Mouse (Mus musculus) subcutaneous adipose tissue, adult 2 months (tissue): ENCODE data around the gene Kcnj5. TPM values are rescaled to one million over a fixed set of nuclear protein-coding genes. Genes with fewer than 3 reads are reported as not detected.

Source experiments
- polyA plus RNA-seq: library from polyadenylated mRNA; depleted of rRNA; stranded (reverse); fragments of >200 nt; gene quantifications from 2 replicates; pipeline ENCODE4 v1.2.3, GENCODE M21; 2012; ENCODE audit warnings: low replicate concordance; rRNA removed

Gene Kcnj5
- 0.01 and 0.03 TPM in 2 replicates for polyA plus RNA-seq

DNA sequence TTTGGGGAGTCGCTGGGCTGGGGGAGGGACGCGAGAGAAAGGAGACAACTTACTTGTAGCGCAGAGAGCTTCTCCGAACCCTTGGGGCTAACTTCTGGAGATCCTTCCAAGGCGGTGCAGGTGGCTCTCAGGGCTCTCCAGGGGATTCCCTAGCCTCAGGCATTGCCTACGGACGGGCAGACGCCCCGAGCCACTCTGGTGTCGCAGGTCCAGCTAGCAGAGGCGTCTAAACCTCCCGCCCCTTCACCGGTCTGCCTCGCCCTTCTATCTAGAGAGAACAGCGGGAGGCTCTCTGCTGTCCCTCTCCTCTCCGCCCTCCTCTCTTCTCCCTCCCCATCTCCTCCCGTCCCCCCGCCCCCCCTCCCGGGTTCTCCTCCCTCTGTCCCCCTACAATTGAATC, at the start of gene Kcnj5:
Gene Kcnj5 (minus strand): TSS at position 300 of the 400 bp plus-strand sequence.

DNA sequence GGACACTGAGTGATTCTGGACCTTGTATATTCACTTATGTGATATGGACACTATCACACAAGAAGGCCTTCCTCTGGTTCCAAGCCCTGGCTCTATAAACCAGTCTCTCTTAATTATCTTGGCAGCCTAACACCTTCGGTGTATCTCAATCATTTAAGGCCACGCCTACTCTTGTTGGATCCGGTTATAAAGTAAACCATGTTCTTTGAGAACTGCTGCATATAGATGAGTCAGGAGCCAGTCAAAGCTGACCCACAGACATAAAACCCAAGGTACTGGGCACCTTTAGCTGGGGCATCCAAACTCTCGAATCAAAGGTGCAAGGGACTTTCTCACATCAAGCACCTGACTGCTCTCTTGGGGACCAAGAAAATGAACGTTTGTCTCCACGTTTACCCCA, 28.1 kb upstream of the Kcnj5 start, which contains the start of gene Kcnj1:
Gene Kcnj1 (plus strand): TSS at position 292 of the 400 bp plus-strand sequence.

Other genes with a start within 250 kb of the Kcnj5 start
- 2.9 and 11.1 TPM in 2 replicates for gene Arhgap32, start 228.2 kb downstream of the Kcnj5 start, polyA plus RNA-seq
- gene Kcnj1, start 28.1 kb upstream of the Kcnj5 start, polyA plus RNA-seq: not detected in 2 replicates
- gene Fli1, start 198.5 kb upstream of the Kcnj5 start, polyA plus RNA-seq: 13.4 and 26.9 TPM in 2 replicates